Mouse (Mus musculus) adrenal gland, postnatal 14 days (tissue): Measurements from ENCODE around the gene Marveld1. TPM values are rescaled to one million over a fixed set of nuclear protein-coding genes. Genes with fewer than 3 reads are reported as not detected.

Experiments
- DNase-seq: peaks from one replicate; pipeline ENCODE4 v3.0.0; 2021; ENCODE audit warnings: mixed read lengths
- long read RNA-seq, 2 experiments: library from polyadenylated mRNA; stranded (forward); transcript quantifications; one replicate each; pipeline ENCODE4 v2.0.0; 2021
- total RNA-seq: library from RNA; stranded (reverse); gene quantifications from 2 replicates; pipeline ENCODE4 v1.2.3, GENCODE M21; 2021

The Marveld1 gene
- 46.4 and 50.1 TPM in 2 replicates for total RNA-seq
- long read RNA-seq, experiment 1, transcript Marveld1-201 (2 exons, 3,066 nt), result major isoform, 51 of 54 reads
- long read RNA-seq, experiment 1, partial matches to known transcripts, result 0 of 54 reads
- long read RNA-seq, experiment 1, other reads (novel, unspliced or antisense), result 0 of 54 reads
- long read RNA-seq, experiment 2, transcript Marveld1-201 (2 exons, 3,066 nt), result major isoform, 34 of 41 reads
- long read RNA-seq, experiment 2, transcript Marveld1-202 (1 exons, 3,755 nt), result minor isoform, 5 of 41 reads
- long read RNA-seq, experiment 2, partial matches to known transcripts, result 0 of 41 reads
- long read RNA-seq, experiment 2, other reads (novel, unspliced or antisense), result 2 of 41 reads

DNA sequence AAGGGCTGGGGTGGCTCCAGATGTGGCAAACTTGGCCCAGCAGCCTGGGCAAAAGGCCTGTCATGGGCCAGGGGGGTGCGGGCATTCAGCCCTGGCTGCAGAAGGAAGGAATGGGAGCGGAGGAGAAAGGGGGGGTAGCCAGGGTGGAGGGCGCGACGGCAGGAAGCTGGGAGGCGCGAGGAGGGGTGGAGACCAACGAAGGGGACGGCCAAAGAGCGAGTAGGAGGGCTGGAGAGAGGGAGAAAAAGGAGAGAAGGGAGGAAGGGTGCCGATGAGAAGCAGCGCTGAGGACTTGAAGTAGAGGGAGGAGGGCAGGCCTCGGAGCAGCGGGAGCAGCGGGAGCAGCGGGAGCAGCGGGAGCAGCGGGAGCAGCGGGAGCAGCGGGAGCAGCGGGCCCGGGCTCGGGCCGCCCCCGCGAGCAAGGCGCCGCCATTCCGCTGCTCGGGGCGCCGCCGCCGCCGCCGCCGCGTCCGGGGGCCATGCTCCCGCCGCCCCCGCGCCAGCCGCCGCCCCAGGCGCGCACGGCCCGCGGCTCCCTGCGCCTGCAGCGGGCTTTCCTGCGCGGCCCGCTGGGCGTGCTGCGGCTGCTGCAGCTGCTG, at the start of gene Marveld1:
Gene Marveld1, plus strand, starts transcription at position 231 of the 599 bp plus-strand sequence.
- DNase-seq, result peak; percentile 91

DNA sequence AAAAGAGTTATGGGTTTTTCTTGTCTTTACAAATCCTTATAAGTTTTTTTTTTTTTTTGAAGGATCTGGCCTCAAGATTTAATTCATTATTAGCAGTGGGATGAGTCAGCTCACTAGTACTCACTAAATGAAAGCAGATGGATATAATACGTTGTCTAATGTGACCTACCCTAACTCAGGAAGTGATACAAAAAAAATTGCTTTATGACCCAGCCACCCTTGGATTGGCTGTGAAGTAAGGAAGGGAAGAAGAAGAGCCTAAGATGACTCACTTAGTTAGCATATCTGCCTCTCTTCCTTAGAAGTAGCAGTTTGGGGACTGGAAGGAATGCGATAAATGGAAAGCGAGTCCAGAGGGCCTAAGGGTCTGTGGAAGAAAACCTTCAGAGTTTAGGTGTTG, 47.8 kb upstream of the Marveld1 start:
- DNase-seq, result no peak

DNA sequence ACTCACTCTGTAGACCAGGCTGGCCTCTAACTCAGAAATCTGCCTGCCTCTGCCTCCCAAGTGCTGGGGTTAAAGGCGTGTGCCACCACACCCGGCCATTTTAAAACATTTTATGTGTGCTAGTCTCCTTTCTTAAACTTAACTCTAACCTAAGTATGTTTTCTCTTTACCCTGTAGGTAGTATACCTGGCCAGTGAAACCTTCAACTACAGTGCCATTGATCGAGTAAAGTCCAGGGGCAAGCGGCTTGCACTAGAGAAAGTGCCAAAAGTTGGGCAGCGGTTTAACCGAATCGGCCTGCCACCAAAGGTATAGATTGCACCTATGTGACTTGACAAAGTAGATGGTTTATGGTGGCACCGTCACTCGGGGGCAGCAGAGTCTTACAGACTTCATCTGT, 42.5 kb upstream of the Marveld1 start:
- DNase-seq, result no peak

DNA sequence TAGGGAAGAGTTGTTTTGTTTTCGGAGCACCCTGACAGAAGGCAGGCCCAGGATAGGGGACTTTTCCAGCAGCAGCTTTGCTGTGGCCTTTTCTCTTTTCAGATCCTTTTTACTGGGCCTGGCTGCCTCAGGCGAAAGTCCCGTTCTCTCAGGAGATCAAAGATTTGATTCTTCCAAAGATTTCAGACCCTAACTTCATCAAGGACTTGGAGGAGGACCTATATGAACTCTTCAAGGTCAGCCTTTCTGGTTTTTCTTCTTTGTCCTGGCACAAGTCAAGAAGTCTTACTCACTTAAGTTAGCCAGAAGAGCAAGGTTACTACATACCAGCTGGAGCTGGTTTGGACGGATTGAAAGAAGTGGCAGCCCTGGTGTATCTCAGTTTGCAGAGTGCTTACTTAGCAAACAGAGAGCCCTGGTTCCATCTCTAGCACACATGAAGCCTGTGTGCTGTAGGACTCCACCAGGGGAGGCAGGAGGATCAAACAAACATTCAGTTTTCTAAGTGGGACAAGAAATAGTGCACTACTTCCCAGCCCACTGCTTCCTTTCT, 31.3 kb upstream of the Marveld1 start:
- DNase-seq, result no peak

DNA sequence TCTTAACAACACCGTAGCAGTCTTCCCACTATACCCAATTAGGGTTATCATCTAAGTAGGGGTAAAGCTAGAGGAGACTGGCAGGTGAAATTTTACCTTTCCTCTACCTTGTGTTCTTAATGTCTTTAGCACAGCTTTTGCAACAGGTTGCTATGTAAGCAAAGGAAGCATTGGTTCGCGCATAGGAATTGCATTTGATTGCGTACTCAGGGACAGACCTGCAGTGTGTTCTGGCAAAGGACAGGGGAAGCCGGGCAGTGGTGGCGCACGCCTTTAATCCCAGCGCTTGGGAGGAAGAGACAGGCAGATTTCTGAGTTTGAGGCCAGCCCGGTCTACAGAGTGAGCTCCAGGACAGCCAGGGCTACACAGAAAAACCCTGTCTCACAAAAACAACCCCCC, 29.1 kb upstream of the Marveld1 start:
- no peak for DNase-seq

DNA sequence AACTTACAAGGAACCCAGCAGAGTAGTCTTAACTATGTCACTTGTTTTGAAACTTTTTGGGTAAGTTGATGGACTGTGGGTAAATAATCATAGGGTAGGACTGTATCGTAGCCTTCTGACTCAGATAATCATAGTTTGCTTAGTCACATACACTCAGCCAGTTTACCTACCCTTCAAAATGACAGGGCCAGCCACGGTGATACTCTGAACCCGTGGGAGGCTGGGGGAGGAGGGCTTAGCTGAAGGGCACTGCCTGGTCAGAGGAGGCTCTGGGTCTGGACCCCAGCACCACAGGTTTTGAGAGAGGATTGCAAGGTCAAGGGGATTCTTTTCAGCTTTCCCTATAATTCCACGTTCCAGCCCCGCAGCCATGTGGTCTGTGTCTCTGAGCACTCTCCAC, 28.6 kb upstream of the Marveld1 start:
- no peak for DNase-seq

DNA sequence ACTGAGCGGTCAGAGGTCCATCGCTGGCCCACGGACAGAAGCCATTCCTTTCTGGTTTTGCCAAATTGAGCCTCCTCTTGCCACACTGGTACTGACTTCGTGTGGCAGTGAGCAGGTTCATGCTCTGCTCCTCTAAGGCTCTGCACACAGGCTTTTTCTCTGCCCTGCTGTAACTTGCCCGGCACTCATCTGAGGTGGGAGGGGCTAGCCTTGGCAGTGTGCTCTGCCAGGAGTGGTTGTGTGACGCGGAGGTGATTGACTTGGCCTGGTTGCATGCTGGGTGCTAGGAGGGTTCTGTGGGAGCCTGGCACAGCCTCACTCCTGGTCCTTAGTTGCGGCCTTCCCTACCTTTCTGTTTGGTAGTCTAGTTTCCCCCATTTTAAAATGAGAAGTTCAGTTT, 26.7 kb upstream of the Marveld1 start:
- DNase-seq, result peak; percentile 61

DNA sequence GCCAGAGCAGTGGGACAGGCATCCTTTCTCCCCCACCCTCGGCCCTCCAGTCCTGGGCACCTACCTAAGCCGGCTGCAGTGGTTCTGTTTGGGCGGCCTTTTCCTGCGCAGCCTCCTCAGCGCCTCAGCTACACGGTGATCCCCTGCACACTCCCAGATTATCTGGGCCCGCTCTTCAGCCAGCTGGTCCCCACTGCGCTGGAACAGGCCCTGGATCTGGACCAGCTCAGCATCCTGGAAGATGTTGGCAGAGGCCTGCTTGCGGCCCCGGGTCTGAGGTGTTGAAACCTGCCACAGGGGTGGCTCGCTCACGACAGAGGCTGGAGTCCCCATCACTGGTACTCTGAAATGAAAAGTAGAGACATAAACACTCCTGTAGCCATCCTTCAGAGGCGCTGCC, 22.5 kb upstream of the Marveld1 start:
- DNase-seq, result no peak

DNA sequence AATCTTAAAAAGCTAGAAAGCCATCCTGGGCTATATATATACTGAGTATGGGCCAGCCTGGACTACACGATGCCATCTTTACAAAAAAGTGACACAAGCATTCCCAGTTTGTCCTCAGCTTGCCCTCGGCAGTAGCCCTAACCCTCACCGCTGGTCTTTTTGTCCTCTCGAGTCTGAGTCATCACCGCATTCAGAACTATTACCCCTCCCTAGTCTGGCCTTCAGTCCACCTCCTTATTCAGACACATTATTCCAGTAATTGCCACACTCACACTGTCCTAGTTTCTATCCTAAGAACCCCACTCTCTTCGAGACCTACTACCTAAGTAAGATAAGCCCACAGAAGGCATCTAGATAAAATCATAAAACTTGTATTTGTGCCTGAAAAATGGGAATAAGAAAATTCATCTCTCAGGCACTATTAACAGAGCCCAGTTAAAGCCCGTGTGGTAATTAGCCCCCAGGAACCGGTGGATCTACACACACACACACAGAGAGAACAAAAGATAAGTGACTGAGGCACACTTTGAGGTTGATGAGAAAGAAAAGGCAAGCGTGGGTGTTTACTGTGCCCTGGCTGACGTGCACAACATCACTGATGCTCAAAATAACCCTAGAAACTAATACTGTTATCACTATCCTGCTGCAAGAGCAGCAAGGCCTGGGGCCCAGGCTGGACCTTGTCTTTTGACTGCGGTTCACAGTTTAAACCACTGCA, 21.5 kb upstream of the Marveld1 start:
- peak; percentile 34 for DNase-seq

DNA sequence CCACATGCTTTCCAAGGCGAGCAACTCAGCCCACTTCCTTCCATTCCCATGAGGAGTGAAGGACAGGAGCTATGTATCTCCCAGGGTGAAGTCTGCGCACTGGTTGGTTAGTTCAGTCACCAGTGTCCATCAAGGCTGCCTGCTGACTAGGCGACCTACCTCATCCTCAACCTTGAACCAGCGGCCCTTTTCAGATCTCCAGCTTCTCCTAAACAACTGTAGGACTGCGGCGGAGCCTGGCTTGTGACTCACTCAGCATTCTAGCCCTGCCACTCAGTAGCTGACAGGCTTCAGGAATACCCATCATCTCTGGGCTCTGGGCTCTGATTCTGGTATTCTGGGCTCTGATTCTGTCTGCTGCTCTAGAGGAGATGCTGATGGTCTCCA, 21.0 kb upstream of the Marveld1 start:
- DNase-seq, result peak; percentile 69

DNA sequence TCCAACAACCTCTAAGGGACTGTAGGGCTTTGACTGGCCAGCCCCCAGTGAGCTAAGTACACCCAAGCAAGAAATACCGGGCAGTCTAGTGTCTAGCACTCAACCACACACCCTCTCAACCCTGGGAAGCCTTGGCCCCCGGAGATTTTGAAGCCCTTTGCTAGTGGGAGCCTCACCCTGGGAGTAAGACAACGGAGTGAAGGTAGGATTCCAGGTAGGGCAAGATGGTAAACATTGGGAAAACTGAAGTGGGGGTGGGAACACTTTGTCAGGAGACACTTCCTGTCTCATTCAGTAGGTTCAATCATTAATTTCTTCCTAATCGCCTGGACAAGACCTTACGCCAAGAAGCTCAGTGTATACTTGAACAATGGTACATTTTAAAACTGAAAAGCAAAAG, 20.2 kb upstream of the Marveld1 start:
- no peak for DNase-seq

DNA sequence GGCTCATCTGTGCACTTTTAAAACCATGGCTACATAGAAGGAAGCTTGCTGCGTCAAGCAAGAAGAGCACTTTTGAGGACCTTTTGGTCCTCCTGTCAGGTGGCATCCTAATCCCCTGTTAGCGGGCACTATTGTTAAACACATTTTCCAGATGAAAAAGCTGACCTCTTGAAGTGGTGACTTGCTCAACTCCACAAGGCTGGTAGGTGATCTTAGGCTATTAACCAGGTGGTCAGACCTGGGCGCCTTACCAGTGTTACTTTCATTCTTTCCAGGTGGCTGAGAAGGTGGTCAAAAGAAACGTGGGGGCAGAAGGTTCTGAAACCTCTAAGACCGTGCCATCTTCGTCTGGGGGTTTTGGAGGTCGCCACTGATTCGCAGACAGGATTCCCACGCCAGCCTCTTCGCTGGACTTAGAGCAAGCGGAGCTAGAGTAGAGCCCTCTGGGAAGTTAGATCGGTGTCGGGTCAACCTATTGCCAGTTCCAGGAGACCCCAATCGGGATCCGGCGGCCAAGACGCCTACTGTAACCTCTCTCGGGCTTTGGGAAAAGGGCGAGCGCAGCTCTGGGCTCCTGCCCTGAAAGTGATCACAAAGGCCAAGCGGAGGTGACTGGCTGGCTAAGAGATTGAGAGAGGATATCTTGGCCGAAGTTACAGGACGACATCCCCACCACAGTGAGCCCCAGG, 19.0 kb upstream of the Marveld1 start:
- DNase-seq, result no peak

DNA sequence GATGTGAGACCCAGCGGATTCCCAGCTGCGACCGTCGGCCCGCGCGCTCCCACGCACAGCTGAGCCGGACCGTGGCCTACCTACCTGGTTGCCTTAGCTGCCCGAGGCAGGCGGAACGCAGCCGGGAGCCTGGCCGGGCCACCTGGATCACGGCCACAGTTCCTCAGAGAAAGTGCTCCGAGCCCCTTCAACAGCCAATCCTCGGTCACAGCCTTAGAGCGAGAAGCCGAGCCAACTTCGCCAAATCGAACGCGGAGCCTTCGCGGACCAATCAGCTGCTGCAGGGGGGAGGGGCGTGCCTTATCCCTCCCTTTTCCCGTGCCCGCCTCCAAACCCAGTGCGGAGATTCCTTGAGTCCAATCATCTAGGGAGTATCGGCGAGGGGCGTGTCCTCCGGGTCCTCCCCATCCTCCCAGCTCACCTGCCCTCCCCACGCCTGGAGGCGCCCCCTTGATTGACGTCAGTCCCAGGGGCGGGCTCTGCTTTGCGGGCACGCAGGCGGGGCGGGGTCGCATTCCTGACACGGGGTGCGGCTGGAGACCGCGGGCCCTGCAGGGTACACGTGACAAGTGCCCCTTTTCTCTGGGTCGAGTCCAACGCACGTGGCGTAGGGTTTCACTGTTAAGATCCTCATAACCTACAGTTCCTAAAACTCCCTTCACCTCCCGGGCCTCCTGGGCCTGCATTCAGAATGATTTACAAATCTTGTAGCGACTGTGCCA, 18.3 kb upstream of the Marveld1 start, which contains the start of gene Avpi1:
Gene Avpi1, minus strand, starts transcription at position 273 of the 722 bp plus-strand sequence.
- DNase-seq, result peak; percentile 98

DNA sequence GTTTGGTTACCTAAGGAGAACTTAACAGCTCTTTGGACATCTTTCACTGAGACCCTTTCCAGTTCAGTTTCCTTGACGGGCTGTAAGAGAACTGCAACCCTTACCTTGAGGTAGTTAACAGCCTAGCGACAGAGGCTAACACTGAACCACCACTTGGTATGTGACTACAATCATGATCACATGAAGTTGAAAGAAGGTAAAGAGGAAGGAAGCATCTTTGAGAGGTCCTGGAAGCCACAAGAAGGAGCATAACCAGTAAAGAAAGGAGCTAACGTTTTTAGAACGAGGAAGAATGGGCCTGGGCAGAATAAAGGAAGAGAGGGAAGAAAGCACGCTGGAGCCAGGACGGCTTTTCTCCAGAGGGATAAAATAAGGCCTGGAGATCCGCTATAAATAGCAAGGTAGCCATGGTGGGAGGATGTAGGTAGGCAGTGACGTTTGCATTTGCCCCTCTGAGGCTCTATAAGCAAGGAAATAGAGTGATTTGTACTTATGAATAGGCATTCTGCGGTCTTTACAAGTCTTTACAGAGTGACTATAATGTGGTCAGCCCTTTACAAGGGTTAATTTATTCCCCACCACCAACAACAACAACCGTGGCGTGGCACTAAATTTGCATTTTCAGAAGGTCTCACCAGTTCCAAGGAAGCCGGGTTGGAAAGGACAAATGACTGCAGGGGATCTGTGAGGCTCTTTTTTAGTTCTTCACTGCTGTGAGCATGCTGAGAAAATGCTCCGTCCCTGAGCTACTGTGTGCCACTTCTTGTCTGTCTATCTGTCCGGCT, 17.5 kb upstream of the Marveld1 start:
- DNase-seq, result peak; percentile 6

DNA sequence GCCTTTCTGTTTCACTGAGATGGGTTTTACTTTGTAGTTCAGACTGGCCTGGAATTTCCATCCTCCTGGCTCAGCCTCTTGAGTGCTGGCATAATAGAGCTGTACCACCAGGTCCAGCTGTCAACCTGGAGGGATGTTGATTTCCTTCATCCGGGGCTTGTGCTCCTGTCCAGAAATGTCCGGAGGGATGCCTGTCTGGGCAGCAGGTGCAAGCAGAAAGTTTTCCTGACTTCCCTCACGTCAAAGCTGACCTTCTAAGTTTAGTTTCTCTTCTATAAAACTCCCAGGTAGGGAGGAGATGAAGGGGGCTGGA, 16.9 kb upstream of the Marveld1 start:
- DNase-seq, result peak; percentile 3

DNA sequence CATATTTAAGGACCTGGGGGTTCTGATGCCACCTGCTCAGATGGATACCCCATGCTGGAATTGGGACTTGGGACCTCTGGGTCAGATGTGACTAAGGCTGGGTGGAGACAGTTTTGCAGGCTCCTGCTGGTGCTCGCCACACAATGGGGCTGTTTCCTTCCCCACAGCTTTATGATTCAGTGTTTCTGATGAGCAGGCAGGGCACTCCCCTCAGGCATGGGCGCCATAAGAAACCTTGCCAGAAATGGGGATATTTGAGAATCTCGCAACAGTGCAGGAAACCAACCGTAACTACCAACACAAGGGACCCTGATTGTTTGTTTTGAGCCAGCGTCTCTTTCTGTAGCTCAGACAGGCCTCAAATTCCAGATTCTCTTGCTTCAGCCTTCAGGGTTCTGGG, 16.1 kb upstream of the Marveld1 start:
- no peak for DNase-seq

DNA sequence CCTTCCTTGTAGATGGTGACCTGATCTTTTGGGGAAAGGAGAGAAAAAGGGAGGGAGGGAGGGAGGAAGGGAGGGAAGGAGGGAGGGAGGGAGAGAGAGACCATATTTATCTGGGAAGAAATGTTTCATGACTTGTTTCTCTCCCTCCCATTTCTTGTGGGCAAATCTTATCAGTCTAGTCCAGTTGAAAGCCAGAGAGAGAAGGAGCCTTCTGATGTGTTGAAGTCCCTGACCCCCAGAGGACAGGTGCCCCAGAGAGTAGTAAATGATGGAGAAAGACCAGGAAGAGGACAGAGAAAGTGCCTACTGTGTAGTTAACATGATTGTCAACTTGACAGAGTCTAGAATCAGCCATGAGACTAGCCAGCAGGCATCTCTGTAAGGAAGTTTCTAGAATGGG, 12.1 kb upstream of the Marveld1 start:
- no peak for DNase-seq

DNA sequence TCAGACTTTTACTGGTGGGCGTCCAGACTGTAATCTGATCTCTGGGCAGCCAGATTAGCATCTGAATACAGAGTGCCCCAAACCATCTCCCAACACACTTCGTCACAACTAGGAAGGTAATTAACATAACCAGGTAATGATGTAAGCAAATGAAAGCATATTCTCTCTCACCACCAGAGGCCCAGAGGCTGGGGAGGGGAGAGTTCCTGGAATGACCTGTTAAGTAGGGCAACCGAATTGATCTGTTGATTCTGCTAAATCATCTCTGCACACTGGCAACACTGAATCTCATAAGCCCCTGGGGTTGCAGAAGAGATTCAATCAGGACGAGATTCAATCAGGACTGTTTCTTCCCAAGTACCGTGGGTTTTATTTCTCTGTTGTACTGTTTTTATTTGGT, 11.1 kb upstream of the Marveld1 start:
- no peak for DNase-seq

DNA sequence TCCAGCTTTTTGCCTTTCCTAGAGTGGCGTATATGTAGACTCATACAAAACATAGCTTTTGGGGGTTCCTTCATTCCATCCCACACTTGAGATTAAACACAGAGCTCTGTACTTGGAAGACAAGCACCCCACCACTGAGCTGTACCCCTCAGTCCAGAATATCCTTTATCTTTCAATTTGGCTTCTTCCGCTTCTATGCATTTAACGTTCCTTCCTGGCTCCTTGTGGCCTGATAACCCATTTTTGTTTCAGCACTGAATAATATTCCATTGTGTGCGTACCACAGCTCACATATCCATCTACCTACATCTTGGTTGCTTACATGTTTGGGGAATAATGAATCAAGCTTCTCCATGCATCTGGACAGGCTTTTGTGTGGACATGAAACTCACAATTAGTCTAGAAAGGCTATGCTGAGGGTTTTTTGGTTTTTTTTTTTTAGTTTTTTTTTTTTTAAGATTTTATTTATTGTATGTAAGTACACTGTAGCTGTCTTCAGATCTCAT, 10.0 kb upstream of the Marveld1 start:
- DNase-seq, result no peak

DNA sequence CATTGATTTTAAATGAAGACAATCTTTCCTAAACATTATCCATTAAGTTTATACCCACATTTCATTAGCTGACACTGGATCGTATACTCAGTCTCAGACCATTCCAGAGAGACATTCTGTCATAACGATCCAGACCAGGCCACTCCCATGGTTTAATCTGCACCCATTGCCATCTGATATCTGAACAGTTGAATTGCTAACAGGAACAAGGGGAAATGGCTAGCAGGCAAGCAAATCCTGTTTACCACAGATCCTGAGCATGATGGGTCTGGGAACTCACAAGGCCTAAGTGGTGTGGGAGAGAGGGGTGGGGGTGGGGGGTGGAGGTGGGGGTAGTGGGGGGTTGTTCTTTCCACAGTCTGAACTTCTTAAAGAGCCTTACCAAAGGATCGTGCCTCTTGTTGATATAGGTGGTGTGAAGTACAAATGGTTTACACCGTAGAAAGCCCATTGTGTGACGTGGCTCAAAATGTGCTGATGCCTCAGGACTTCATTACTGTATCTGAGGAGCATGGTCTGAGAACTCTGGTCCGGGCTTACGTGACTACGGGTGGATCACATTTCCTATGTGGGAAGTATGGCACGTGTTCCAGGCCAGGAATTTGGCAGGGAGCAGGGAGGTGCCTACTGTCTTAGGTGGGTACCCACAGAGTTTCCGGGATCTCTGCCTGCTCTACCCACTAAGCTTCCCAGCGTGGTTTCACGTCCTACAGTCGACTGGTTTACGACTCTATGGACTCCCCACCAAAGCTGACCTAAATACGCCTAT, 8.5 kb upstream of the Marveld1 start:
- no peak for DNase-seq
